Mouse (Mus musculus) urinary bladder, postnatal 14 days (tissue): Measurements from ENCODE around the gene 2010111I01Rik.

Source experiments
- DNase-seq: peaks from one replicate; pipeline ENCODE4 v3.0.0; 2021; ENCODE audit warnings: low spot score

The 2010111I01Rik gene

GRCm38 (mm10) chr13:63261676-63262075 lies 297.0 kb downstream of the 2010111I01Rik start:
- DNase-seq = no peak

GRCm38 (mm10) chr13:63262168-63262957 lies 297.7 kb downstream of the 2010111I01Rik start:
- no peak for DNase-seq

- DNase-seq = no peak
Measured at GRCm38 (mm10) chr13:63268371-63268770, 303.7 kb downstream of the 2010111I01Rik start.

- no peak for DNase-seq
Measured at GRCm38 (mm10) chr13:63268776-63269175, 304.1 kb downstream of the 2010111I01Rik start.

- no peak for DNase-seq
Measured at GRCm38 (mm10) chr13:63270191-63270590, 305.5 kb downstream of the 2010111I01Rik start.

- no peak for DNase-seq
Measured at GRCm38 (mm10) chr13:63272017-63272601, 307.4 kb downstream of the 2010111I01Rik start.

GRCm38 (mm10) chr13:63272602-63273229 lies 308.0 kb downstream of the 2010111I01Rik start:
- DNase-seq = peak; percentile 79

GRCm38 (mm10) chr13:63273859-63274258 lies 309.2 kb downstream of the 2010111I01Rik start:
- DNase-seq = no peak

- DNase-seq = no peak
Measured at GRCm38 (mm10) chr13:63274488-63275166, 309.9 kb downstream of the 2010111I01Rik start.

GRCm38 (mm10) chr13:63276389-63276788 lies 311.7 kb downstream of the 2010111I01Rik start:
- DNase-seq = no peak

GRCm38 (mm10) chr13:63277316-63277715 lies 312.6 kb downstream of the 2010111I01Rik start:
- DNase-seq = no peak

- DNase-seq = no peak
Measured at GRCm38 (mm10) chr13:63278141-63278631, 313.5 kb downstream of the 2010111I01Rik start.

- no peak for DNase-seq
Measured at GRCm38 (mm10) chr13:63278796-63279475, 314.2 kb downstream of the 2010111I01Rik start.

- DNase-seq = no peak
Measured at GRCm38 (mm10) chr13:63279807-63280206, 315.1 kb downstream of the 2010111I01Rik start.

- DNase-seq = peak; percentile 70
Measured at GRCm38 (mm10) chr13:63280344-63280743, 315.7 kb downstream of the 2010111I01Rik start.

- no peak for DNase-seq
Measured at GRCm38 (mm10) chr13:63281206-63281605, 316.5 kb downstream of the 2010111I01Rik start.

- DNase-seq = no peak
Measured at GRCm38 (mm10) chr13:63283236-63283635, 318.5 kb downstream of the 2010111I01Rik start.

GRCm38 (mm10) chr13:63284748-63285147 lies 320.1 kb downstream of the 2010111I01Rik start:
- DNase-seq = no peak

GRCm38 (mm10) chr13:63286483-63287102 lies 321.9 kb downstream of the 2010111I01Rik start:
- no peak for DNase-seq

- no peak for DNase-seq
Measured at GRCm38 (mm10) chr13:63289152-63289551, 324.5 kb downstream of the 2010111I01Rik start.

GRCm38 (mm10) chr13:63289687-63290086 lies 325.0 kb downstream of the 2010111I01Rik start:
- no peak for DNase-seq
